Mouse (Mus musculus) midbrain, embryonic 13.5 days (tissue): ENCODE results near the gene Hist2h2ab. TPM values are rescaled to one million over a fixed set of nuclear protein-coding genes. Genes with fewer than 3 reads are reported as not detected.
A peak's percentile ranks its signal among the peaks of the same experiment; 100 is the strongest.
"Not testable (repeated sequence)": the region's sequence is repeated elsewhere in the genome, so short reads cannot be mapped to it uniquely, and the experiment has no call there.

Source experiments
- ATAC-seq: fragments of 200-750 bp; cut with Nextera tagmentation; 2 replicates; pipeline ENCODE4 v1.8.0; 2017; ENCODE audit warnings: mild to moderate bottlenecking, moderate TSS enrichment, moderate library complexity
- H3K27ac ChIP-seq: fragments of 300-500 bp; sonication (generic); 2 replicates; pipeline ENCODE4 v1.5.1; 2015; ENCODE audit warnings: inconsistent platforms, mild to moderate bottlenecking, moderate library complexity
- H3K27me3 ChIP-seq: fragments of 300-500 bp; sonication (generic); 2 replicates; pipeline ENCODE4 v1.6.1; 2015; ENCODE audit warnings: mild to moderate bottlenecking, inconsistent platforms
- H3K36me3 ChIP-seq: fragments of 300-500 bp; sonication (generic); 2 replicates; pipeline ENCODE4 v1.6.1; 2015; ENCODE audit warnings: mild to moderate bottlenecking, inconsistent platforms
- H3K4me1 ChIP-seq: fragments of 300-500 bp; sonication (generic); replicated peaks from 2 replicates; pipeline ENCODE4 v1.6.1; 2015; ENCODE audit warnings: inconsistent platforms
- H3K4me2 ChIP-seq: fragments of 300-500 bp; sonication (generic); replicated peaks from 2 replicates; pipeline ENCODE4 v1.6.1; 2015; ENCODE audit warnings: moderate library complexity, mild to moderate bottlenecking, inconsistent platforms
- H3K4me3 ChIP-seq: fragments of 300-500 bp; sonication (generic); replicated peaks from 2 replicates; pipeline ENCODE4 v1.5.1; 2015; ENCODE audit warnings: mild to moderate bottlenecking, inconsistent platforms
- H3K9ac ChIP-seq: fragments of 300-500 bp; sonication (generic); replicated peaks from 2 replicates; pipeline ENCODE4 v1.6.1; 2015; ENCODE audit warnings: mild to moderate bottlenecking, inconsistent platforms
- H3K9me3 ChIP-seq: fragments of 300-500 bp; sonication (generic); 2 replicates; pipeline ENCODE4 v1.6.1; 2016; ENCODE audit warnings: mild to moderate bottlenecking, inconsistent platforms
- WGBS: fragments of 180-500 bp; shearing (Covaris S2); methylation state at CpG from one replicate; pipeline ENCODE4 v1.1.7; 2015; 5-methylcytosine and 5-hydroxymethylcytosine counted together
- polyA plus RNA-seq: library from polyadenylated mRNA; unstranded; fragments of >200 nt; fragmentation: Nextera tagmentation; extraction: Ambion mirVana; gene quantifications from 2 replicates; pipeline ENCODE4 v1.2.1, GENCODE M21; 2015

Gene Hist2h2ab
- polyA plus RNA-seq, 1 experiment from 2014 or later = not detected

- ATAC-seq = peak; percentile 75
- Histone ChIP-seq H3K4me1 (peaks cover 29% of the 10 kb centered on the region), H3K4me3 (peak within 1 kb of the TSS; percentile 69), H3K27ac (peak within 1 kb of the TSS; percentile 82), H3K36me3 (peaks cover 40% of the 10 kb centered on the region), H3K27me3 (no peaks in the 10 kb centered on the region), H3K4me2 (peak within 1 kb of the TSS; percentile 67), H3K9me3 (no peaks in the 10 kb centered on the region), H3K9ac (peak within 1 kb of the TSS; percentile 85)
- WGBS = 0% methylated on average over 12 of the region's 23 CpGs
These were observed 38.8 kb upstream of the Hist2h2ab start, which contains the start of gene Sv2a for GRCm38 (mm10) chr3:96180727-96181477. Gene Sv2a (plus strand): TSS chr3:96181151.

- peak overlapping the region; percentile 69 for H3K4me3 ChIP-seq
- no peaks in the 10 kb centered on the region for H3K9me3 ChIP-seq
- H3K36me3 ChIP-seq = peaks cover 33% of the 10 kb centered on the region
- no peaks in the 10 kb centered on the region for H3K27me3 ChIP-seq
- H3K9ac ChIP-seq = peak overlapping the region; percentile 85
- peak; percentile 51 for ATAC-seq
- H3K27ac ChIP-seq = peak overlapping the region; percentile 82
- H3K4me1 ChIP-seq = peaks cover 29% of the 10 kb centered on the region
- 39% methylated on average over 12 of the region's 12 CpGs for WGBS
- peak overlapping the region; percentile 67 for H3K4me2 ChIP-seq
These were observed 37.9 kb upstream of the Hist2h2ab start for GRCm38 (mm10) chr3:96181510-96182381.

GRCm38 (mm10) chr3:96182382-96182776 lies 37.3 kb upstream of the Hist2h2ab start:
- no peak for ATAC-seq
- H3K4me1 ChIP-seq = peaks cover 29% of the 10 kb centered on the region
- peak overlapping the region; percentile 85 for H3K9ac ChIP-seq
- H3K9me3 ChIP-seq = no peaks in the 10 kb centered on the region
- H3K27ac ChIP-seq = peak overlapping the region; percentile 82
- H3K4me3 ChIP-seq = peak overlapping the region; percentile 69
- WGBS = 22% methylated on average over 4 of the region's 4 CpGs
- H3K4me2 ChIP-seq = peak overlapping the region; percentile 67
- no peaks in the 10 kb centered on the region for H3K27me3 ChIP-seq
- peaks cover 35% of the 10 kb centered on the region for H3K36me3 ChIP-seq

- 71% methylated on average over 12 of the region's 12 CpGs for WGBS
- Histone ChIP-seq H3K9me3 (no peaks in the 10 kb centered on the region; the same call in 1 of the 2 replicates), H3K27me3 (no peaks in the 10 kb centered on the region), H3K27ac (no peak overlapping the region), H3K9ac (no peak overlapping the region), H3K4me2 (no peak overlapping the region), H3K36me3 (peaks cover 71% of the 10 kb centered on the region), H3K4me1 (peaks cover 14% of the 10 kb centered on the region), H3K4me3 (no peak overlapping the region)
- no peak for ATAC-seq
These were observed 26.7 kb upstream of the Hist2h2ab start for GRCm38 (mm10) chr3:96192977-96193376.

- H3K27me3 ChIP-seq = no peaks in the 10 kb centered on the region
- H3K27ac ChIP-seq = no peak overlapping the region; the same call in 1 of the 2 replicates
- peaks cover 17% of the 10 kb centered on the region for H3K4me1 ChIP-seq
- WGBS = 90% methylated on average over 10 of the region's 10 CpGs
- peaks cover 54% of the 10 kb centered on the region for H3K36me3 ChIP-seq
- no peaks in the 10 kb centered on the region; the same call in 1 of the 2 replicates for H3K9me3 ChIP-seq
- H3K9ac ChIP-seq = no peak overlapping the region
- no peak for ATAC-seq
- H3K4me3 ChIP-seq = no peak overlapping the region
- H3K4me2 ChIP-seq = no peak overlapping the region
These were observed 24.7 kb upstream of the Hist2h2ab start for GRCm38 (mm10) chr3:96194966-96195365.

- Histone ChIP-seq H3K4me2 (peak overlapping the region; percentile 93), H3K4me1 (peaks cover 17% of the 10 kb centered on the region), H3K9ac (no peak overlapping the region), H3K9me3 (no peaks in the 10 kb centered on the region; the same call in 1 of the 2 replicates), H3K4me3 (peak overlapping the region; percentile 71; the same call in 1 of the 2 replicates), H3K27me3 (no peaks in the 10 kb centered on the region), H3K36me3 (peaks cover 46% of the 10 kb centered on the region), H3K27ac (no peak overlapping the region)
- WGBS = 94% methylated on average over 11 of the region's 11 CpGs
- no peak for ATAC-seq
These were observed 23.9 kb upstream of the Hist2h2ab start for GRCm38 (mm10) chr3:96195616-96196313.

- Histone ChIP-seq H3K27me3 (no peaks in the 10 kb centered on the region), H3K4me2 (peak overlapping the region; percentile 93), H3K4me1 (peaks cover 17% of the 10 kb centered on the region), H3K4me3 (peak overlapping the region; percentile 71), H3K9me3 (no peaks in the 10 kb centered on the region; the same call in 1 of the 2 replicates), H3K9ac (peak overlapping the region; percentile 88), H3K36me3 (peaks cover 40% of the 10 kb centered on the region), H3K27ac (peak overlapping the region; percentile 96)
- WGBS = 19% methylated on average over 27 of the region's 27 CpGs
- ATAC-seq = peak; percentile 65
These were observed 23.1 kb upstream of the Hist2h2ab start for GRCm38 (mm10) chr3:96196437-96197128.

GRCm38 (mm10) chr3:96197129-96197749 lies 22.4 kb upstream of the Hist2h2ab start:
- ATAC-seq = peak; percentile 97
- Histone ChIP-seq H3K9ac (peak overlapping the region; percentile 88), H3K27me3 (no peaks in the 10 kb centered on the region), H3K4me2 (peak overlapping the region; percentile 93), H3K36me3 (peaks cover 34% of the 10 kb centered on the region), H3K27ac (peak overlapping the region; percentile 96), H3K4me3 (peak overlapping the region; percentile 71), H3K9me3 (no peaks in the 10 kb centered on the region; the same call in 1 of the 2 replicates), H3K4me1 (peaks cover 17% of the 10 kb centered on the region)
- under 1% methylated on average over 50 of the region's 50 CpGs for WGBS

GRCm38 (mm10) chr3:96198181-96198580 lies 21.5 kb upstream of the Hist2h2ab start:
- peak overlapping the region; percentile 93 for H3K4me2 ChIP-seq
- H3K27me3 ChIP-seq = no peaks in the 10 kb centered on the region
- H3K4me1 ChIP-seq = peaks cover 17% of the 10 kb centered on the region
- H3K9me3 ChIP-seq = no peaks in the 10 kb centered on the region; the same call in 1 of the 2 replicates
- peak overlapping the region; percentile 71 for H3K4me3 ChIP-seq
- no peak overlapping the region for H3K27ac ChIP-seq
- no peak overlapping the region; the same call in 1 of the 2 replicates for H3K9ac ChIP-seq
- ATAC-seq = peak; percentile 12; the same call in 1 of the 2 replicates
- peaks cover 26% of the 10 kb centered on the region for H3K36me3 ChIP-seq
- 3% methylated on average over 6 of the region's 6 CpGs for WGBS

- H3K27me3 ChIP-seq, ATAC-seq, H3K4me3 ChIP-seq, H3K9me3 ChIP-seq, H3K27ac ChIP-seq, H3K9ac ChIP-seq: not testable (repeated sequence)
- Histone ChIP-seq H3K36me3 (peaks cover 20% of the 10 kb centered on the region), H3K4me1 (peaks cover 17% of the 10 kb centered on the region), H3K4me2 (peak overlapping the region; percentile 93)
- WGBS = 28% methylated on average over 8 of the region's 8 CpGs
These were observed 20.9 kb upstream of the Hist2h2ab start for GRCm38 (mm10) chr3:96198601-96199251.
